Mouse (Mus musculus): ENCODE measurements at regions not wholly inside any gene's neighbourhood (a gene's known extent, or its start where the extent isn't known, plus 50 kb on each side); places are given as distances from the start of the nearest gene placed in this dataset.
A peak's percentile ranks its signal among the peaks of the same experiment; 100 is the strongest.

- no peak for TF ChIP-seq CTCF (conservative IDR thresholded peaks at IDR 0.05)
These were observed 719.7 kb upstream of the Cited2 start for GRCm38 (mm10) chr10:17003123-17003849.

GRCm38 (mm10) chr10:17008683-17009082, 714.3 kb upstream of the Cited2 start:
- DNase-seq (ENCODE audit: low spot score in 2 of 2) = no peak
- H3K4me3 ChIP-seq = no peak overlapping the region
- TF ChIP-seq CTCF (conservative IDR thresholded peaks at IDR 0.05) = no peak
- H3K27ac ChIP-seq = no peak overlapping the region

More at GRCm38 (mm10) chr10:17003123-17003849, 719.7 kb upstream of the Cited2 start:
- no peak overlapping the region for H3K27ac ChIP-seq
- no peak overlapping the region for H3K4me3 ChIP-seq
- no peak for DNase-seq (ENCODE audit: low spot score in 2 of 2)

- Histone ChIP-seq H3K4me3 (no peak overlapping the region), H3K27ac (no peak overlapping the region)
- TF ChIP-seq CTCF (conservative IDR thresholded peaks at IDR 0.05) = no peak
- no peak for DNase-seq (ENCODE audit: low spot score in 2 of 2)
These were observed 713.0 kb upstream of the Cited2 start for GRCm38 (mm10) chr10:17010047-17010446.

- H3K27ac ChIP-seq = no peak overlapping the region
- H3K4me3 ChIP-seq = no peak overlapping the region
- DNase-seq (ENCODE audit: low spot score in 2 of 2) = no peak
- no peak for TF ChIP-seq CTCF (conservative IDR thresholded peaks at IDR 0.05)
These were observed 711.1 kb upstream of the Cited2 start for GRCm38 (mm10) chr10:17011876-17012275.

GRCm38 (mm10) chr10:17012541-17012975, 710.5 kb upstream of the Cited2 start:
- TF ChIP-seq CTCF (conservative IDR thresholded peaks at IDR 0.05) = no peak
- Histone ChIP-seq H3K4me3 (no peak overlapping the region), H3K27ac (no peak overlapping the region)
- no peak for DNase-seq (ENCODE audit: low spot score in 2 of 2)

- H3K27ac ChIP-seq = no peak overlapping the region
- peak in 1 of 2 experiments; percentile 10 for DNase-seq (ENCODE audit: low spot score in 2 of 2)
- TF ChIP-seq CTCF (conservative IDR thresholded peaks at IDR 0.05) = no peak
- no peak overlapping the region for H3K4me3 ChIP-seq
These were observed 708.2 kb upstream of the Cited2 start for GRCm38 (mm10) chr10:17014826-17015225.

- H3K27ac ChIP-seq = no peak overlapping the region
- no peak overlapping the region for H3K4me3 ChIP-seq
- DNase-seq (ENCODE audit: low spot score in 2 of 2) = no peak
- no peak for TF ChIP-seq CTCF (conservative IDR thresholded peaks at IDR 0.05)
These were observed 706.2 kb upstream of the Cited2 start for GRCm38 (mm10) chr10:17016854-17017253.

GRCm38 (mm10) chr10:17022216-17023158, 700.5 kb upstream of the Cited2 start:
- TF ChIP-seq CTCF (conservative IDR thresholded peaks at IDR 0.05) = no peak
- Histone ChIP-seq H3K27ac (no peak overlapping the region), H3K4me3 (no peak overlapping the region)
- DNase-seq (ENCODE audit: low spot score in 2 of 2) = peak in 1 of 2 experiments; percentile 4

- no peak overlapping the region for H3K4me3 ChIP-seq
- no peak overlapping the region for H3K27ac ChIP-seq
- TF ChIP-seq CTCF (conservative IDR thresholded peaks at IDR 0.05) = no peak
- peak in 1 of 2 experiments; percentile 31 for DNase-seq (ENCODE audit: low spot score in 2 of 2)
These were observed 699.3 kb upstream of the Cited2 start for GRCm38 (mm10) chr10:17023571-17024293.

- TF ChIP-seq CTCF (conservative IDR thresholded peaks at IDR 0.05) = no peak
- Histone ChIP-seq H3K4me3 (no peak overlapping the region), H3K27ac (no peak overlapping the region)
- no peak for DNase-seq (ENCODE audit: low spot score in 2 of 2)
These were observed 698.7 kb upstream of the Cited2 start for GRCm38 (mm10) chr10:17024294-17024665.

GRCm38 (mm10) chr10:17034892-17035775, 687.9 kb upstream of the Cited2 start:
- no peak for TF ChIP-seq CTCF (conservative IDR thresholded peaks at IDR 0.05)
- no peak overlapping the region for H3K27ac ChIP-seq
- no peak overlapping the region for H3K4me3 ChIP-seq
- DNase-seq (ENCODE audit: low spot score in 2 of 2) = no peak

All from layer of hippocampus, adult 2 months (tissue).